Mouse (Mus musculus): ENCODE results near the gene Gm20388. TPM values are rescaled to one million over a fixed set of nuclear protein-coding genes. Genes with fewer than 3 reads are reported as not detected.
A peak's percentile ranks its signal among the peaks of the same experiment; 100 is the strongest.

The Gm20388 gene
- polyA plus RNA-seq, 1 experiment from 2014 or later, result not detected

DNA sequence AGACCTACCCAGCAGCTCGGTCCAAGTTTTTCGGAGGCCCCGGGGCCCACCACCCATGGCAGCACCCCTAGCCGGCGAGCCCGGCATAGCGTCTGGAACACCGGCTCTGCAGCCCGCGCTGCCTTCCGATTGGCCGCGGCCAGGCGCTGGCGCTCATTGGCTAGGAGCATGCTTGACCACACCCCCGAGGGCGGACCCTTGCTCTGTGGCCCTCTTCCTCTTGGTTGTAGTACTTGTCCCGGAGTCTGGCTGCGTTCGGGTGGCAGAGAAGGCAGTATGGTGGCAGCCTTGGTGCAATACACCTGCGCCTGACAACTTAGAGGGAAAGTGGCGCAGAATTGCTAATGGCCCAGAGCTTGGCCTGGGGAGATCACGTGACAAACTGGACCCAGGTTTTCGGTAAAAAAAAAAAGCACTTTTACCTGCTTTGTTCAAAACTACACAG is 3407.8 kb downstream of the Gm20388 start, which contains the start of gene Fanca:
TSS of gene Fanca (minus strand) at position 110 of the 445 bp plus-strand sequence.
- H3K27me3 ChIP-seq (ENCODE audit: control insufficient read depth, insufficient read depth, low read length), result no peaks in the 10 kb centered on the region
- H3K27ac ChIP-seq (replicated peaks; ENCODE audit: low read depth, low read length), result no peak within 1 kb of the TSS
- DNase-seq (ENCODE audit: low spot score), result peak; percentile 97
- H3K4me3 ChIP-seq (ENCODE audit: low read depth, low read length), result peak within 1 kb of the TSS; percentile 63
- 0 out of 2 replicates have a peak, but pooled peaks cover 6% of the 10 kb centered on the region for H3K4me1 ChIP-seq (ENCODE audit: control insufficient read depth, insufficient read depth, low read length)
- H3K4me2 ChIP-seq (ENCODE audit: low read depth, severe bottlenecking), result peak within 1 kb of the TSS; percentile 58
- no peaks in the 10 kb centered on the region for H3K36me3 ChIP-seq (ENCODE audit: control insufficient read depth, insufficient read depth, low read length)
- no peaks in the 10 kb centered on the region for H3K9me3 ChIP-seq (ENCODE audit: control insufficient read depth, low read length)
- under 1% methylated on average over 24 of the region's 24 CpGs for WGBS
- peak within 1 kb of the TSS; percentile 75 for H3K9ac ChIP-seq (ENCODE audit: low read length)
- ATAC-seq (ENCODE audit: insufficient number of reproducible peaks, low FRiP score, low TSS enrichment, low read depth), result peak; percentile 96

DNA sequence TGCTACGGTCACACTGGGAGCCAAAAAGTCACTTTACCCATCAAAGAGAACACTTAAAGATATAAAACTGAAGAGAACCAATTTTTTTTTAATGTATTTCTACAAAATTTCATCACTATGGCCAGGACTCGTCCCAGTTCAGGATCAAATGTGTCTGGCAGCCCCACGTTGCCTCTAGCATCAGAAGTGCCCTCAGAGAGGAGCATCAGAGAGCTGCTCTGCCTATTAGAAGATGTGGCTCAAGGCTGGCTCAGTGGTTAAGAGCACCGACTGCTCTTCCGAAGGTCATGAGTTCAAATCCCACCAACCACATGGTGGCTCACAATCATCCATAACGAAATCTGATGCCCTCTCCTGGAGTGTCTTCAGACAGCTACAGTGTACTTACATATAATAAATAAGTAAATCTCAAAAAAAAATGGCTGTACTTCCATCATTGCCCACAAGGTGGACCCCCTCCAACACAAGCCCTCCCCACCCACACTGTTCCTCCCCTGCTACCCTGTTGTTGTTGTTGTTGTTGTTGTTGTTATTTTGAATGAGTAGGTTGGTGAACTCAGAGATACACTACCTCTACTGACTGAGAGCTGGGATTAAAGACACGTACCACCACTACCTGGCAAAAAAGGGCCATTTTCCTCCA is 3409.0 kb downstream of the Gm20388 start:
- DNase-seq (ENCODE audit: low spot score), result peak; percentile 66
- ATAC-seq (ENCODE audit: insufficient number of reproducible peaks, low FRiP score, low TSS enrichment, low read depth), result no peak
- 0 out of 2 replicates have a peak, but pooled peaks cover 6% of the 10 kb centered on the region for H3K4me1 ChIP-seq (ENCODE audit: control insufficient read depth, insufficient read depth, low read length)
- H3K36me3 ChIP-seq (ENCODE audit: control insufficient read depth, insufficient read depth, low read length), result no peaks in the 10 kb centered on the region
- H3K9ac ChIP-seq (ENCODE audit: low read length), result no peak overlapping the region
- no peak overlapping the region for H3K4me3 ChIP-seq (ENCODE audit: low read depth, low read length)
- no peak overlapping the region for H3K27ac ChIP-seq (replicated peaks; ENCODE audit: low read depth, low read length)
- WGBS, result 38% methylated on average over 7 of the region's 7 CpGs
- no peaks in the 10 kb centered on the region for H3K9me3 ChIP-seq (ENCODE audit: control insufficient read depth, low read length)
- H3K27me3 ChIP-seq (ENCODE audit: control insufficient read depth, insufficient read depth, low read length), result no peaks in the 10 kb centered on the region
- no peak overlapping the region for H3K4me2 ChIP-seq (ENCODE audit: low read depth, severe bottlenecking)

DNA sequence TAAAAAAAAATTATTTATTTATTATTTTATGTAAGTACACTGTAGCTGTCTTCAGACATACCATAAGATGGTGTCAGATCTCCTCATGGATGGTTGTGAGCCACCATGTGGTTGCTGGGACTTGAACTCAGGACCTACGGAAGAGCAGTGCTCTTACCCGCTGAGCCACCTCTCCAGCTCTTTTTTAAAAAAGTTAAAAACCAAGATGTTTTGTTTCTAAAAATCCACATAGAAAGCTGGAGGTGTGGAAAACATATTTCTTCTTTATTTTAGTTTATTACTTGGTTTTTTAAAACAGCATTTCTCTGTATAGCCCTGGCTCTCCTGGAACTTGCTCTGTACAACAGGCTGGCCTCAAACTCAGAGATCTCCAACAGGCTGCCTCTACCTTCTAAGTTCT is 3417.9 kb downstream of the Gm20388 start:
- Histone ChIP-seq H3K4me3 (ENCODE audit: low read depth, low read length) (no peak overlapping the region), H3K4me2 (ENCODE audit: low read depth, severe bottlenecking) (no peak overlapping the region), H3K27me3 (ENCODE audit: control insufficient read depth, insufficient read depth, low read length) (peaks cover 12% of the 10 kb centered on the region; the same call in 1 of the 2 replicates), H3K9ac (ENCODE audit: low read length) (no peak overlapping the region), H3K27ac (replicated peaks; ENCODE audit: low read depth, low read length) (no peak overlapping the region), H3K4me1 (ENCODE audit: control insufficient read depth, insufficient read depth, low read length) (no peaks in the 10 kb centered on the region; the same call in 1 of the 2 replicates), H3K36me3 (ENCODE audit: control insufficient read depth, insufficient read depth, low read length) (no peaks in the 10 kb centered on the region), H3K9me3 (ENCODE audit: control insufficient read depth, low read length) (no peaks in the 10 kb centered on the region)
- WGBS, result 94% methylated on average over 2 of the region's 2 CpGs
- ATAC-seq (ENCODE audit: insufficient number of reproducible peaks, low FRiP score, low TSS enrichment, low read depth) (no peak), DNase-seq (ENCODE audit: low spot score) (no peak)

DNA sequence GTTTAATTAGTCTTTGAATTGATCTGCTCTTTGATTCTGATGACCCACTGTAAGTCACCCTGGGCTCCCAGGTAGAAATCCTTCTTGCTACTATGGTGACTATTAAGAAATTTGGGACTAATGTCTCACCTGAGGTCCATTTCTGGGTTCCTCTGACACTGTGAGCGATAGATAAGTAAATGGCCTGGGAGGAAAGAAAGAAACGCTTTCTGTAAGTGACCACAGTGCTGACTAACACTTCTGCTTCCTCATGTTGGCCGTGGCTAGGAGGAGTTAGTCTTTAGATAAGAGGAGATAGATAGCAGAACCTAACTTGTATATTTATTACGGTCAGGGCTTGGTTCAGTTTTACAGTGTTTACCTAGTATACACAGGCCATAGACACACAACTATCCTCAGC is 3418.7 kb downstream of the Gm20388 start:
- Histone ChIP-seq H3K9me3 (ENCODE audit: control insufficient read depth, low read length) (no peaks in the 10 kb centered on the region), H3K4me2 (ENCODE audit: low read depth, severe bottlenecking) (no peak overlapping the region), H3K9ac (ENCODE audit: low read length) (no peak overlapping the region), H3K27ac (replicated peaks; ENCODE audit: low read depth, low read length) (no peak overlapping the region), H3K27me3 (ENCODE audit: control insufficient read depth, insufficient read depth, low read length) (peaks cover 20% of the 10 kb centered on the region), H3K4me3 (ENCODE audit: low read depth, low read length) (no peak overlapping the region), H3K4me1 (ENCODE audit: control insufficient read depth, insufficient read depth, low read length) (no peaks in the 10 kb centered on the region; the same call in 1 of the 2 replicates), H3K36me3 (ENCODE audit: control insufficient read depth, insufficient read depth, low read length) (no peaks in the 10 kb centered on the region)
- ATAC-seq (ENCODE audit: insufficient number of reproducible peaks, low FRiP score, low TSS enrichment, low read depth) (no peak), DNase-seq (ENCODE audit: low spot score) (no peak)
- WGBS, result 90% methylated on average over 4 of the region's 4 CpGs

DNA sequence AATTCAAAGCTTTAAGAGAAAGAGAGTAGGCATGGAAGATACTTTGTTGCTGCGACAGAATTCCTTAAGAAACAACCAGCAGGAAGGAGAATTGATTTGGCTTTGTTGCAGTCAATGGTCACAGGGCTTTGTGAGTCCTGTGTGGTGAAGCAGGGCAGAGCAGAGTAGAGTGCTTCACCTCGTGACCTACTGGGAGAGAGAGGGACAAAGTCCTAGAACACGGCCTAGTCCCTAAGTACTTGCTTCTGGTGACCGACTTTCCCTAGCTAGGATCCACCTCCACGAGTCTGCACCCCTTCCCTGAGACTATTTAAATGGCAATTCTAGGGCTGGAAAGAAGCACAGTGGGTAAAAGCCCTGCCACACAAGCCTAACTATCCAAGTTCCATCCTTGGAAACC is 3419.3 kb downstream of the Gm20388 start:
- ATAC-seq (ENCODE audit: insufficient number of reproducible peaks, low FRiP score, low TSS enrichment, low read depth) (no peak), DNase-seq (ENCODE audit: low spot score) (no peak)
- H3K9ac ChIP-seq (ENCODE audit: low read length), result no peak overlapping the region
- peaks cover 20% of the 10 kb centered on the region for H3K27me3 ChIP-seq (ENCODE audit: control insufficient read depth, insufficient read depth, low read length)
- H3K4me3 ChIP-seq (ENCODE audit: low read depth, low read length), result no peak overlapping the region
- H3K36me3 ChIP-seq (ENCODE audit: control insufficient read depth, insufficient read depth, low read length), result no peaks in the 10 kb centered on the region
- H3K27ac ChIP-seq (replicated peaks; ENCODE audit: low read depth, low read length), result no peak overlapping the region
- WGBS, result 71% methylated on average over 5 of the region's 5 CpGs
- no peaks in the 10 kb centered on the region for H3K9me3 ChIP-seq (ENCODE audit: control insufficient read depth, low read length)
- no peak overlapping the region for H3K4me2 ChIP-seq (ENCODE audit: low read depth, severe bottlenecking)
- no peaks in the 10 kb centered on the region; the same call in 1 of the 2 replicates for H3K4me1 ChIP-seq (ENCODE audit: control insufficient read depth, insufficient read depth, low read length)

DNA sequence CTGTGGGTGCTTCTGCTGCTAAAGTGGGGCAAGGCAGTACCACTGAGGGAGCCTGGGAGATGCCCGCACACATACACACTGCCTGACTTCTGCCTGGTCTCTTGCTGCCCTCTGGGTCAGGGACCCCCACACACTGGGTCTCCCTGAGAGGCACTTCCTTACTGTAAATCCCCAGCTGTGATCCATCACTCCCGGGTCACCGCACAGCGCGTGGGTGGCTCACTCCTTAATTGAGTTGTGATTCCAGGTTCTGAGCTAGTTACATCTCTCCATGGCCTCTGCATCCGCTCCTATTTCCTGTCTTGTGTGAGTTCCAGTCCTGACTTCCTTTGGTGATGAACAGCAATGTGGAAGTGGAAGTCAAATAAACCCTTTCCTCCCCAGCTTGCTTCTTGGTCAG is 3420.1 kb downstream of the Gm20388 start:
- Histone ChIP-seq H3K27me3 (ENCODE audit: control insufficient read depth, insufficient read depth, low read length) (peaks cover 20% of the 10 kb centered on the region), H3K27ac (replicated peaks; ENCODE audit: low read depth, low read length) (no peak overlapping the region), H3K36me3 (ENCODE audit: control insufficient read depth, insufficient read depth, low read length) (no peaks in the 10 kb centered on the region), H3K9me3 (ENCODE audit: control insufficient read depth, low read length) (no peaks in the 10 kb centered on the region), H3K4me3 (ENCODE audit: low read depth, low read length) (no peak overlapping the region), H3K4me1 (ENCODE audit: control insufficient read depth, insufficient read depth, low read length) (no peaks in the 10 kb centered on the region; the same call in 1 of the 2 replicates), H3K4me2 (ENCODE audit: low read depth, severe bottlenecking) (no peak overlapping the region), H3K9ac (ENCODE audit: low read length) (no peak overlapping the region)
- 68% methylated on average over 6 of the region's 6 CpGs for WGBS
- ATAC-seq (ENCODE audit: insufficient number of reproducible peaks, low FRiP score, low TSS enrichment, low read depth) (no peak), DNase-seq (ENCODE audit: low spot score) (no peak)

DNA sequence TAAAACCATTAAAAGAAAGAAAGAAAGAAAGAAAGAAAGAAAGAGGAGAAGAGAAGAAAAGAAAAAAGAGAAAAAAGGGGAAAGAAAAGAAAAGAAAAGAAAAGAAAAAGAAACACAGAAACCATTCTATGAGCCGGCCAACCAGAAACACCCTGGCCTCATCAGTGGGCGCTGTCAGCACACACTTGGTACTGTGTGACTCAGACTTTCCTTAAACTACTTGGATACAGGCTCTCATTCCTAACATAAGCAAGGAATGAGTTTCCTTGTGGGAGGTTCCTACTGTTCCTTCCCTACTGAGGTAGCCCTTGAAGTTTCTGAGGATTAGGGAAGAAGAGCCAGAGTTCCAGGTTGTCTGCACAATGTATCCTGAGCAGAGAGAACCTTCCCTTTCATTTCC is 3420.7 kb downstream of the Gm20388 start:
- no peak overlapping the region for H3K27ac ChIP-seq (replicated peaks; ENCODE audit: low read depth, low read length)
- DNase-seq (ENCODE audit: low spot score) (no peak), ATAC-seq (ENCODE audit: insufficient number of reproducible peaks, low FRiP score, low TSS enrichment, low read depth) (no peak)
- H3K4me2 ChIP-seq (ENCODE audit: low read depth, severe bottlenecking), result no peak overlapping the region
- no peaks in the 10 kb centered on the region for H3K9me3 ChIP-seq (ENCODE audit: control insufficient read depth, low read length)
- H3K27me3 ChIP-seq (ENCODE audit: control insufficient read depth, insufficient read depth, low read length), result peaks cover 20% of the 10 kb centered on the region
- no peak overlapping the region for H3K9ac ChIP-seq (ENCODE audit: low read length)
- 86% methylated on average over 2 of the region's 2 CpGs for WGBS
- no peak overlapping the region for H3K4me3 ChIP-seq (ENCODE audit: low read depth, low read length)
- no peaks in the 10 kb centered on the region; the same call in 1 of the 2 replicates for H3K4me1 ChIP-seq (ENCODE audit: control insufficient read depth, insufficient read depth, low read length)
- H3K36me3 ChIP-seq (ENCODE audit: control insufficient read depth, insufficient read depth, low read length), result no peaks in the 10 kb centered on the region

DNA sequence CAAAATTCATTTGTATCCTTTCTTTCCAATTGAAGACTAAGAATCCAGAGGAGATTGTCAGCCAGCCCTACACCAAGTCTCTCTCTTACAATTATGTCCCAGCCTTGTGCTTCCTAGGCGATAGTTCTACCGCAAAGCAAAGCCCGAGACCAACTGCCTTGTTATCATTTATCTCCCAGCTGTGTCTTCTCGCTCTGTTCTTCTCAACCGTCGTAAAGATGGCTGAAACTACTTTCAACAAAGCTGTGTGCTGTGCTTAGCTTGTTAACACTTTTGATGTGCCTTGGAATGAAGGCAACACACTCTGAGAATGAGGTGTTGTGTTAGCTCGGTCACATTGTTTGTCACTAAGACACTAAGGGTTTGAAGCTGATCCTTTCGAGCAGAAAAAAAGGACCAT is 3421.2 kb downstream of the Gm20388 start:
- Histone ChIP-seq H3K9me3 (ENCODE audit: control insufficient read depth, low read length) (no peaks in the 10 kb centered on the region), H3K36me3 (ENCODE audit: control insufficient read depth, insufficient read depth, low read length) (no peaks in the 10 kb centered on the region), H3K27me3 (ENCODE audit: control insufficient read depth, insufficient read depth, low read length) (peaks cover 20% of the 10 kb centered on the region), H3K4me3 (ENCODE audit: low read depth, low read length) (no peak overlapping the region), H3K27ac (replicated peaks; ENCODE audit: low read depth, low read length) (no peak overlapping the region), H3K4me1 (ENCODE audit: control insufficient read depth, insufficient read depth, low read length) (no peaks in the 10 kb centered on the region; the same call in 1 of the 2 replicates), H3K9ac (ENCODE audit: low read length) (no peak overlapping the region), H3K4me2 (ENCODE audit: low read depth, severe bottlenecking) (peak overlapping the region; percentile 90; the same call in 1 of the 2 replicates)
- 39% methylated on average over 8 of the region's 8 CpGs for WGBS
- ATAC-seq (ENCODE audit: insufficient number of reproducible peaks, low FRiP score, low TSS enrichment, low read depth) (no peak), DNase-seq (ENCODE audit: low spot score) (no peak)
